Mouse (Mus musculus): ENCODE data around the gene Ndufb7. TPM values are rescaled to one million over a fixed set of nuclear protein-coding genes. Genes with fewer than 3 reads are reported as not detected.
A peak's percentile ranks its signal among the peaks of the same experiment; 100 is the strongest.

The Ndufb7 gene
- total and polyA plus RNA-seq, 3 experiments: 144 to 331 (median 223) TPM

GRCm38 (mm10) chr8:83593325-83594166, 27.1 kb downstream of the Ndufb7 start:
- peaks cover 33% of the 10 kb centered on the region for H3K79me2 ChIP-seq (replicated peaks; ENCODE audit: control insufficient read depth, extremely low read depth, insufficient read depth, poor library complexity, severe bottlenecking)
- H3K9ac ChIP-seq (ENCODE audit: insufficient read depth, low read depth): peak overlapping the region; percentile 81
- dilution Hi-C loops (cut with MboI; ENCODE audit: extremely low pct_ligation_motif_present, extremely low pct_unique_long_range_greater_than_20kb, low sequenced_read_pairs): no loop called here
- H3K4me2 ChIP-seq (ENCODE audit: insufficient read depth, low read depth, poor library complexity, severe bottlenecking): peak overlapping the region; percentile 80
- no peaks in the 10 kb centered on the region for H3K9me3 ChIP-seq (replicated peaks; ENCODE audit: low read length)
- no peak for DNase-seq (ENCODE audit: extremely low read depth)
- H3K4me1 ChIP-seq (ENCODE audit: control insufficient read depth in 1 of 2, insufficient read depth in 2 of 2): peaks cover 4 to 22% of the 10 kb centered on the region in 2 experiments; a peak in 3 of 4 replicates
- TF ChIP-seq MYC (IDR thresholded peaks at IDR 0.05; ENCODE audit: low read depth, low read length) (no peak), BHLHE40 (IDR thresholded peaks at IDR 0.05; ENCODE audit: low read depth, low read length) (no peak), MAZ (IDR thresholded peaks at IDR 0.05; ENCODE audit: low read depth, low read length) (no peak), EP300 (IDR thresholded peaks at IDR 0.05; ENCODE audit: low read length) (no peak), MXI1 (IDR thresholded peaks at IDR 0.05; ENCODE audit: low read depth, low read length) (peak; percentile 70), CHD2 (IDR thresholded peaks at IDR 0.05; ENCODE audit: low read length) (no peak), KAT2A (IDR thresholded peaks at IDR 0.05; ENCODE audit: insufficient replicate concordance, low read length) (0 out of 2 replicates have a peak, but pooled peaks have one; percentile 27), UBTF (IDR thresholded peaks at IDR 0.05; ENCODE audit: low read depth, low read length) (no peak), RCOR1 (conservative IDR thresholded peaks at IDR 0.05; ENCODE audit: low read depth, low read length) (no peak), ZMIZ1 (IDR thresholded peaks at IDR 0.05; ENCODE audit: low read depth, low read length) (no peak), POLR2AphosphoS2 (IDR thresholded peaks at IDR 0.05; ENCODE audit: low read depth, low read length) (no peak), IRF4 (IDR thresholded peaks at IDR 0.05; ENCODE audit: low read depth, low read length) (peak; percentile 67; the same call in 1 of the 2 replicates), E2F4 (IDR thresholded peaks at IDR 0.05; ENCODE audit: insufficient replicate concordance, low read depth, low read length) (no peak), USF1 (IDR thresholded peaks at IDR 0.05; ENCODE audit: low read depth, low read length) (no peak), USF2 (conservative IDR thresholded peaks at IDR 0.05; ENCODE audit: low read depth, low read length) (no peak), TCF12 (IDR thresholded peaks at IDR 0.05; ENCODE audit: low read depth, low read length) (no peak), GABPA (IDR thresholded peaks at IDR 0.05; ENCODE audit: insufficient replicate concordance, low read depth, low read length) (no peak), RAD21 (IDR thresholded peaks at IDR 0.05; ENCODE audit: low read depth, low read length) (no peak), ZNF384 (IDR thresholded peaks at IDR 0.05; ENCODE audit: low read depth, low read length) (no peak; the same call in 1 of the 2 replicates), SMC3 (IDR thresholded peaks at IDR 0.05; ENCODE audit: low read depth, low read length) (no peak), ZC3H11A (IDR thresholded peaks at IDR 0.05; ENCODE audit: low read depth, low read length) (no peak), MAX (IDR thresholded peaks at IDR 0.05; ENCODE audit: low read length) (no peak), POLR2A (IDR thresholded peaks at IDR 0.05; ENCODE audit: low read depth, low read length) (no peak), ELF1 (IDR thresholded peaks at IDR 0.05; ENCODE audit: low read depth, low read length) (peak; percentile 59; the same call in 1 of the 2 replicates), SIN3A (IDR thresholded peaks at IDR 0.05; ENCODE audit: low read length) (peak; percentile 53; the same call in 1 of the 2 replicates), ETS1 (conservative IDR thresholded peaks at IDR 0.05; ENCODE audit: low read depth, low read length) (no peak), PAX5 (IDR thresholded peaks at IDR 0.05; ENCODE audit: low read length) (no peak), NRF1 (IDR thresholded peaks at IDR 0.05; ENCODE audit: low read depth, low read length) (no peak), NELFE (IDR thresholded peaks at IDR 0.05; ENCODE audit: low read depth, low read length) (no peak), HCFC1 (IDR thresholded peaks at IDR 0.05; ENCODE audit: low read depth, low read length) (peak; percentile 12; the same call in 1 of the 2 replicates), CTCF (conservative IDR thresholded peaks at IDR 0.05 in 1 of 2, IDR thresholded peaks at IDR 0.05 in 1 of 2; ENCODE audit: low read depth in 2 of 2, low read length in 2 of 2) (no peak), MEF2A (IDR thresholded peaks at IDR 0.05; ENCODE audit: borderline replicate concordance, low read depth, low read length) (no peak), CHD1 (IDR thresholded peaks at IDR 0.05; ENCODE audit: low read depth, low read length) (peak; percentile 69; the same call in 1 of the 2 replicates), MAFK (IDR thresholded peaks at IDR 0.05; ENCODE audit: insufficient replicate concordance, low read length) (no peak), TBP (conservative IDR thresholded peaks at IDR 0.05; ENCODE audit: low read depth, low read length) (no peak), JUN (IDR thresholded peaks at IDR 0.05; ENCODE audit: insufficient read depth, low read depth, low read length) (no peak), JUND (conservative IDR thresholded peaks at IDR 0.05; ENCODE audit: low read depth, low read length) (no peak), ZKSCAN1 (IDR thresholded peaks at IDR 0.05; ENCODE audit: borderline replicate concordance, low read depth, low read length) (no peak)
- in situ Hi-C loops (cut with MboI; ENCODE audit: low pct_ligation_motif_present, low pct_unique_long_range_greater_than_20kb, low sequenced_read_pairs): no loop called here
- no peaks in the 10 kb centered on the region for H3K27me3 ChIP-seq (replicated peaks)
- H3K36me3 ChIP-seq (replicated peaks in 1 of 2; ENCODE audit: control insufficient read depth in 1 of 2, insufficient read depth in 1 of 2, low read length in 1 of 2): peaks cover 5 to 36% of the 10 kb centered on the region in 2 experiments
- H3K27ac ChIP-seq (ENCODE audit: insufficient read depth, low read depth): peak overlapping the region; percentile 89
- H3K4me3 ChIP-seq (replicated peaks in 1 of 3; ENCODE audit: low read depth in 2 of 3, low read length in 2 of 3, poor library complexity in 1 of 3): peak overlapping the region; percentile 87 to 99 (median 97)

All from CH12.LX (cell line).